Mouse (Mus musculus): ENCODE data around the gene Tenm2.

GRCm38 (mm10) chr11:36653656-36654323 lies 582.0 kb downstream of the Tenm2 start:
- TF ChIP-seq CTCF (IDR thresholded peaks at IDR 0.05): no peak
- TF ChIP-seq POLR2A (IDR thresholded peaks at IDR 0.05; ENCODE audit: insufficient read depth, low read depth, low read length): no peak
- TF ChIP-seq EP300 (IDR thresholded peaks at IDR 0.05; ENCODE audit: insufficient read depth, low read depth, low read length): no peak
